Mouse (Mus musculus) T-cell, adult 66 days (primary cell): ENCODE results near the gene Ces2b. TPM values are rescaled to one million over a fixed set of nuclear protein-coding genes. Genes with fewer than 3 reads are reported as not detected.

Experiments
- total RNA-seq, 2 experiments: library from RNA; stranded (reverse); gene quantifications; 3 replicates in 1 of 2; 4 replicates in 1 of 2; pipeline ENCODE4 v1.2.4; 2023

Gene Ces2b
- not detected for total RNA-seq

GRCm38 (mm10) chr8:104831440-104831839 is at the start of gene Ces2b:
Ces2b (plus strand) TSS chr8:104831572.

GRCm38 (mm10) chr8:104846831-104847230 is 15.5 kb downstream of the Ces2b start, which contains the start of gene Ces2c:
Ces2c (plus strand) TSS chr8:104847068.

Other genes with a start within 250 kb of the Ces2b start
- 10 to 100 TPM; 10.2 to 13.8 TPM for gene Pdp2, start 240.1 kb upstream of the Ces2b start, total RNA-seq
- gene Cdh16, start 207.2 kb upstream of the Ces2b start, total RNA-seq = 1 to 10 TPM in 1 of 2 experiments, not detected in 1; 1.2 TPM
- 10 to 100 TPM; 25.7 to 27.6 TPM for gene Rrad, start 200.2 kb upstream of the Ces2b start, total RNA-seq
- 10 to 100 TPM; 33.4 to 43.1 TPM for gene Ciao2b, start 189.6 kb upstream of the Ces2b start, total RNA-seq
- not detected for gene Ces2a, start 97.6 kb upstream of the Ces2b start, total RNA-seq
- gene Ces2c, start 15.5 kb downstream of the Ces2b start, total RNA-seq = 1 to 10 TPM in 1 of 2 experiments, not detected in 1; 1.0 TPM
- not detected for gene Ces2e, start 94.7 kb downstream of the Ces2b start, total RNA-seq
- gene Ces2f, start 115.8 kb downstream of the Ces2b start, total RNA-seq = not detected
- 1 to 10 TPM; 2.1 to 3.4 TPM for gene Ces2g, start 130.1 kb downstream of the Ces2b start, total RNA-seq
- gene Ces2h, start 169.3 kb downstream of the Ces2b start, total RNA-seq = not detected
- not detected for gene Ces3a, start 217.0 kb downstream of the Ces2b start, total RNA-seq